Mouse (Mus musculus) hindbrain, embryonic 11.5 days (tissue): ENCODE results near the gene Mbnl1. TPM values are rescaled to one million over a fixed set of nuclear protein-coding genes. Genes with fewer than 3 reads are reported as not detected.

Experiments
- ATAC-seq: fragments of 200-750 bp; cut with Nextera tagmentation; 2 replicates; pipeline ENCODE4 v1.8.0; 2017; ENCODE audit warnings: mild to moderate bottlenecking, moderate TSS enrichment, moderate library complexity; ENCODE audit not compliant: low FRiP score
- DNase-seq: peaks from one replicate; pipeline ENCODE4 v3.0.0-alpha.2; 2015; ENCODE audit warnings: low spot score
- H3K27ac ChIP-seq: fragments of 300-500 bp; sonication (generic); 2 replicates; pipeline ENCODE4 v1.5.1; 2014; ENCODE audit warnings: mild to moderate bottlenecking, low read depth, low read length
- H3K27me3 ChIP-seq: fragments of 300-500 bp; sonication (generic); 2 replicates; pipeline ENCODE4 v1.6.1; 2014; ENCODE audit warnings: mild to moderate bottlenecking, low read length, moderate library complexity, mixed read lengths; ENCODE audit not compliant: control insufficient read depth, insufficient read depth
- H3K36me3 ChIP-seq: fragments of 300-500 bp; sonication (generic); 2 replicates; pipeline ENCODE4 v1.6.1; 2014; ENCODE audit warnings: mild to moderate bottlenecking, low read length, moderate library complexity, mixed read lengths; ENCODE audit not compliant: control insufficient read depth, insufficient read depth
- H3K4me1 ChIP-seq: fragments of 300-500 bp; sonication (generic); replicated peaks from 2 replicates; pipeline ENCODE4 v1.6.1; 2014; ENCODE audit warnings: low read length, mixed read lengths; ENCODE audit not compliant: control insufficient read depth, insufficient read depth
- H3K4me2 ChIP-seq: fragments of 300-500 bp; sonication (generic); replicated peaks from 2 replicates; pipeline ENCODE4 v1.6.1; 2014; ENCODE audit warnings: mild to moderate bottlenecking, low read depth, low read length
- H3K4me3 ChIP-seq: fragments of 300-500 bp; sonication (generic); 2 replicates; pipeline ENCODE4 v1.5.1; 2014; ENCODE audit warnings: low read depth, low read length
- H3K9ac ChIP-seq: fragments of 300-500 bp; sonication (generic); 2 replicates; pipeline ENCODE4 v1.6.1; 2014; ENCODE audit warnings: low read depth, low read length
- H3K9me3 ChIP-seq: fragments of 300-500 bp; sonication (generic); 2 replicates; pipeline ENCODE4 v1.6.1; 2016; ENCODE audit warnings: low read length; ENCODE audit not compliant: control insufficient read depth
- WGBS: fragments of 180-500 bp; shearing (Covaris S2); extraction: QIAGEN DNeasy Blood & Tissue Kit; methylation state at CpG from one replicate; pipeline ENCODE4 v1.1.7; 2014; 5-methylcytosine and 5-hydroxymethylcytosine counted together
- polyA plus RNA-seq: library from polyadenylated mRNA; unstranded; fragments of >200 nt; fragmentation: Nextera tagmentation; extraction: Ambion mirVana; gene quantifications from 2 replicates; pipeline ENCODE4 v1.2.1, GENCODE M21; 2014

The Mbnl1 gene
- polyA plus RNA-seq, 1 experiment from 2014 or later = 60.0 TPM

GRCm38 (mm10) chr3:60613121-60613520, 140.5 kb downstream of the Mbnl1 start:
- H3K36me3 ChIP-seq = no peaks in the 10 kb centered on the region
- H3K9me3 ChIP-seq = no peaks in the 10 kb centered on the region
- ATAC-seq = no peak
- no peak overlapping the region for H3K4me3 ChIP-seq
- no peaks in the 10 kb centered on the region for H3K4me1 ChIP-seq
- no peak overlapping the region for H3K27ac ChIP-seq
- H3K9ac ChIP-seq = no peak overlapping the region
- no peak for DNase-seq
- H3K27me3 ChIP-seq = no peaks in the 10 kb centered on the region
- H3K4me2 ChIP-seq = no peak overlapping the region
- 91% methylated on average over 7 of the region's 7 CpGs for WGBS

GRCm38 (mm10) chr3:60614516-60614915, 141.9 kb downstream of the Mbnl1 start:
- H3K4me2 ChIP-seq = no peak overlapping the region
- H3K27me3 ChIP-seq = no peaks in the 10 kb centered on the region
- no peaks in the 10 kb centered on the region for H3K36me3 ChIP-seq
- no peak overlapping the region for H3K9ac ChIP-seq
- ATAC-seq (no peak), DNase-seq (no peak)
- no peak overlapping the region for H3K4me3 ChIP-seq
- no peaks in the 10 kb centered on the region for H3K4me1 ChIP-seq
- WGBS = 77% methylated on average over 7 of the region's 7 CpGs
- no peaks in the 10 kb centered on the region for H3K9me3 ChIP-seq
- H3K27ac ChIP-seq = no peak overlapping the region

- Histone ChIP-seq H3K9me3 (no peaks in the 10 kb centered on the region), H3K4me1 (no peaks in the 10 kb centered on the region), H3K4me2 (no peak overlapping the region), H3K4me3 (no peak overlapping the region), H3K36me3 (no peaks in the 10 kb centered on the region), H3K27me3 (no peaks in the 10 kb centered on the region), H3K27ac (no peak overlapping the region), H3K9ac (no peak overlapping the region)
- DNase-seq = no peak
- 65% methylated on average over 11 of the region's 11 CpGs for WGBS
- ATAC-seq = no peak
These were observed 142.5 kb downstream of the Mbnl1 start for GRCm38 (mm10) chr3:60615057-60615606.

GRCm38 (mm10) chr3:60615615-60616014, 143.0 kb downstream of the Mbnl1 start:
- no peak overlapping the region for H3K27ac ChIP-seq
- no peak overlapping the region for H3K4me2 ChIP-seq
- no peak for DNase-seq
- H3K4me3 ChIP-seq = no peak overlapping the region
- H3K27me3 ChIP-seq = no peaks in the 10 kb centered on the region
- H3K9me3 ChIP-seq = no peaks in the 10 kb centered on the region
- no peak for ATAC-seq
- H3K4me1 ChIP-seq = no peaks in the 10 kb centered on the region
- WGBS = 68% methylated on average over 7 of the region's 7 CpGs
- no peaks in the 10 kb centered on the region for H3K36me3 ChIP-seq
- H3K9ac ChIP-seq = no peak overlapping the region

GRCm38 (mm10) chr3:60616147-60616546, 143.5 kb downstream of the Mbnl1 start:
- no peaks in the 10 kb centered on the region for H3K4me1 ChIP-seq
- WGBS = 91% methylated on average over 2 of the region's 2 CpGs
- no peak overlapping the region for H3K27ac ChIP-seq
- H3K9ac ChIP-seq = no peak overlapping the region
- H3K36me3 ChIP-seq = no peaks in the 10 kb centered on the region
- no peaks in the 10 kb centered on the region for H3K9me3 ChIP-seq
- no peaks in the 10 kb centered on the region for H3K27me3 ChIP-seq
- H3K4me2 ChIP-seq = no peak overlapping the region
- ATAC-seq (no peak), DNase-seq (no peak)
- no peak overlapping the region for H3K4me3 ChIP-seq

- Histone ChIP-seq H3K27ac (no peak overlapping the region), H3K36me3 (no peaks in the 10 kb centered on the region), H3K9ac (no peak overlapping the region), H3K4me3 (no peak overlapping the region), H3K27me3 (no peaks in the 10 kb centered on the region), H3K4me2 (no peak overlapping the region), H3K4me1 (no peaks in the 10 kb centered on the region), H3K9me3 (no peaks in the 10 kb centered on the region)
- no peak for ATAC-seq
- DNase-seq = no peak
- WGBS = 96% methylated on average over 1 of the region's 1 CpGs
These were observed 145.0 kb downstream of the Mbnl1 start for GRCm38 (mm10) chr3:60617643-60618042.

GRCm38 (mm10) chr3:60620236-60620635, 147.6 kb downstream of the Mbnl1 start:
- Histone ChIP-seq H3K4me1 (no peaks in the 10 kb centered on the region), H3K36me3 (no peaks in the 10 kb centered on the region), H3K4me3 (no peak overlapping the region), H3K9me3 (no peaks in the 10 kb centered on the region), H3K27ac (no peak overlapping the region), H3K9ac (no peak overlapping the region), H3K4me2 (no peak overlapping the region), H3K27me3 (no peaks in the 10 kb centered on the region)
- ATAC-seq (no peak), DNase-seq (no peak)
- WGBS = 89% methylated on average over 2 of the region's 2 CpGs

GRCm38 (mm10) chr3:60631183-60631582, 158.6 kb downstream of the Mbnl1 start:
- 88% methylated on average over 2 of the region's 2 CpGs for WGBS
- DNase-seq = no peak
- Histone ChIP-seq H3K36me3 (no peaks in the 10 kb centered on the region), H3K9ac (no peak overlapping the region), H3K27ac (no peak overlapping the region), H3K4me1 (no peaks in the 10 kb centered on the region), H3K27me3 (no peaks in the 10 kb centered on the region), H3K4me3 (no peak overlapping the region), H3K9me3 (no peaks in the 10 kb centered on the region), H3K4me2 (no peak overlapping the region)
- ATAC-seq = no peak

GRCm38 (mm10) chr3:60631754-60632153, 159.1 kb downstream of the Mbnl1 start:
- no peak for DNase-seq
- Histone ChIP-seq H3K4me1 (no peaks in the 10 kb centered on the region), H3K27ac (no peak overlapping the region), H3K4me2 (no peak overlapping the region), H3K27me3 (no peaks in the 10 kb centered on the region), H3K9me3 (no peaks in the 10 kb centered on the region), H3K9ac (no peak overlapping the region), H3K4me3 (no peak overlapping the region), H3K36me3 (no peaks in the 10 kb centered on the region)
- 91% methylated on average over 5 of the region's 5 CpGs for WGBS
- no peak for ATAC-seq
